In the genomic region with DNA sequence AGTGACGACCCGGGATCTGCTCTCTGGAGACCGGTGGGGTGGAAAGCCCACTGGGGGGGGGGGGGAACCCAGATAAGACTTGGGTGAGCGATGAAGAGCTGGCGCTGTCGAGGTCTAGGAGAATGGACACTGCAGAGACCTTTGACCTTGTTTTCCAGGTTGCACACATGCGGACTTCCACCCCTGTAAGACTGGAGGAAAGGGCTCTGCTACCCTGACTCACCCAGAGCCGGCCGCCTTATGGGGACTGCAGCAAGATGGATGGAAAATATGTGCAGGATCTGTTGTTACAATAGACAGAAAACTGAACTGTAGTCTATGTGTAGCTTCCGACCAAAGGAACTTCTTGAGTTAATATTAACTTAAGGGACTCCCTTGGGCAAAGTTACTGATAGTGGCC, we compare ENCODE assay signal across 8 mouse cellular contexts. TPM values are rescaled to one million over a fixed set of nuclear protein-coding genes. Genes with fewer than 3 reads are reported as not detected.
A peak's percentile ranks its signal among the peaks of the same experiment; 100 is the strongest.
DNase-seq lines count a peak whose midpoint lies in the region; ATAC-seq and TF ChIP-seq lines count a peak whose summit lies in the region.

No protein-coding gene starts in this region.

- no peaks in the 10 kb centered on the region for H3K27me3 ChIP-seq in Patski
- H3K27me3 ChIP-seq in forebrain, embryonic 11.5 days (ENCODE audit: control insufficient read depth, insufficient read depth, low read length) = no peaks in the 10 kb centered on the region
- H3K27me3 ChIP-seq in liver, embryonic 11.5 days (replicated peaks; ENCODE audit: control insufficient read depth, insufficient read depth, low read length) = no peaks in the 10 kb centered on the region

- H3K36me3 ChIP-seq in forebrain, embryonic 11.5 days (ENCODE audit: control insufficient read depth, insufficient read depth, low read length) = no peaks in the 10 kb centered on the region; the same call in 1 of the 2 replicates
- H3K36me3 ChIP-seq in liver, embryonic 11.5 days (ENCODE audit: control insufficient read depth, insufficient read depth, low read length) = no peaks in the 10 kb centered on the region

- H3K9me3 ChIP-seq in forebrain, embryonic 11.5 days (ENCODE audit: control insufficient read depth, low read length) = no peaks in the 10 kb centered on the region
- H3K9me3 ChIP-seq in liver, embryonic 11.5 days (ENCODE audit: control insufficient read depth, low read length) = no peaks in the 10 kb centered on the region

- CTCF ChIA-PET in Patski (lab: Charles Lee) = no interaction called here

- H3K4me2 ChIP-seq in forebrain, embryonic 11.5 days (ENCODE audit: low read depth, low read length, severe bottlenecking) = peak overlapping the region; percentile 70
- peak overlapping the region; percentile 88 for H3K4me2 ChIP-seq in liver, embryonic 11.5 days

- peak; percentile 11 for ATAC-seq in Patski
- peak; percentile 68 for ATAC-seq in forebrain, embryonic 11.5 days (replicated peaks; ENCODE audit: low FRiP score)
- ATAC-seq in liver, embryonic 11.5 days (replicated peaks; ENCODE audit: low FRiP score) = no peak; the same call in 1 of the 2 replicates

- peak in 1 of 2 experiments; percentile 34 for DNase-seq in layer of hippocampus, adult 2 months (ENCODE audit: low spot score in 2 of 2)
- DNase-seq in layer of hippocampus, adult 18-20 months (ENCODE audit: low spot score in 2 of 2) = no peak
- no peak for DNase-seq in Patski (ENCODE audit: low read depth, low spot score)
- no peak for DNase-seq in forebrain, embryonic 11.5 days (ENCODE audit: low spot score)
- DNase-seq in liver, embryonic 11.5 days (ENCODE audit: low spot score) = no peak
- peak; percentile 89 for DNase-seq in yolk sac, embryonic 10.5 days (ENCODE audit: low spot score)
- DNase-seq in natural killer cell, adult 2 months (ENCODE audit: low spot score in 2 of 2) = no peak
- DNase-seq in cerebellum, adult 11 months = no peak

- H3K4me1 ChIP-seq in forebrain, embryonic 11.5 days (replicated peaks; ENCODE audit: control insufficient read depth, insufficient read depth, low read length) = peaks cover 2% of the 10 kb centered on the region; the same call in 1 of the 2 replicates
- peaks cover 21% of the 10 kb centered on the region for H3K4me1 ChIP-seq in liver, embryonic 11.5 days (replicated peaks; ENCODE audit: control insufficient read depth, insufficient read depth, low read length)

- WGBS in forebrain, embryonic 11.5 days = 0% methylated on average over 9 of the region's 10 CpGs
- WGBS in liver, embryonic 11.5 days = 0% methylated on average over 10 of the region's 10 CpGs

- H3K9ac ChIP-seq in forebrain, embryonic 11.5 days (ENCODE audit: low read length) = peak overlapping the region; percentile 91
- H3K9ac ChIP-seq in liver, embryonic 11.5 days (ENCODE audit: low read depth, low read length) = peak overlapping the region; percentile 93

- TF ChIP-seq CTCF in layer of hippocampus, adult 2 months (conservative IDR thresholded peaks at IDR 0.05) = no peak
- TF ChIP-seq CTCF in Patski (IDR thresholded peaks at IDR 0.05) = no peak

- POLR2A ChIA-PET in Patski (lab: Charles Lee) = interaction anchor here (0.6 to 4.0 kb wide), 6 partner anchors 9 to 107 kb away, joined by 3 to 25 read pairs (median 6); partner anchors contain the start of genes Mrm1, Myo19 and Pigw

- peak overlapping the region; percentile 96 for H3K4me3 ChIP-seq in layer of hippocampus, adult 2 months
- peak overlapping the region; percentile 64 for H3K4me3 ChIP-seq in forebrain, embryonic 11.5 days (ENCODE audit: low read depth, low read length)
- peak overlapping the region; percentile 79 for H3K4me3 ChIP-seq in liver, embryonic 11.5 days (ENCODE audit: low read depth, low read length)

- in situ Hi-C loops in Patski (cut with MboI; ENCODE audit: low pct_unique_long_range_greater_than_20kb) = no loop called here

- peak overlapping the region; percentile 100 for H3K27ac ChIP-seq in layer of hippocampus, adult 2 months
- H3K27ac ChIP-seq in forebrain, embryonic 11.5 days (ENCODE audit: low read depth, low read length) = peak overlapping the region; percentile 98
- peak overlapping the region; percentile 99 for H3K27ac ChIP-seq in liver, embryonic 11.5 days (ENCODE audit: low read depth, low read length)

RNA-seq across cellular contexts. Expression of gene Ggnbp2, which starts 0.4 kb away (rescaled TPM):
- total RNA-seq in layer of hippocampus, adult 2 months (2021) = 10 to 100 TPM; 87.7 to 92.2 TPM
- 10 to 100 TPM; 80.6 to 88.2 TPM for total RNA-seq in layer of hippocampus, adult 18-20 months (2021)
- 100 TPM for polyA plus RNA-seq in Patski (2021)
- 68.3 and 68.7 TPM in 2 replicates for polyA plus RNA-seq in forebrain, embryonic 11.5 days (2014; fragmentation: Nextera tagmentation; extraction: Ambion mirVana)
- 78.0 and 80.2 TPM in 2 replicates for polyA plus RNA-seq in liver, embryonic 11.5 days (2014; fragmentation: Nextera tagmentation; extraction: Ambion mirVana)

RNA-seq across cellular contexts. Expression of gene Myo19, which starts 8.9 kb away (rescaled TPM):
- 10 to 100 TPM in 1 of 2 experiments, 1 to 10 TPM in 1; 8.9 to 11.5 TPM for total RNA-seq in layer of hippocampus, adult 2 months (2021)
- 1 to 10 TPM; 7.4 to 7.9 TPM for total RNA-seq in layer of hippocampus, adult 18-20 months (2021)
- 27.3 TPM for polyA plus RNA-seq in Patski (2021)
- polyA plus RNA-seq in forebrain, embryonic 11.5 days (2014; fragmentation: Nextera tagmentation; extraction: Ambion mirVana) = 11.8 and 13.6 TPM in 2 replicates
- 10.3 and 12.4 TPM in 2 replicates for polyA plus RNA-seq in liver, embryonic 11.5 days (2014; fragmentation: Nextera tagmentation; extraction: Ambion mirVana)

RNA-seq across cellular contexts. Expression of gene Pigw, which starts 9.0 kb away (rescaled TPM):
- 1 to 10 TPM; 7.4 to 7.5 TPM for total RNA-seq in layer of hippocampus, adult 2 months (2021)
- 1 to 10 TPM; 7.1 to 7.5 TPM for total RNA-seq in layer of hippocampus, adult 18-20 months (2021)
- polyA plus RNA-seq in Patski (2021) = 12.2 TPM
- polyA plus RNA-seq in forebrain, embryonic 11.5 days (2014; fragmentation: Nextera tagmentation; extraction: Ambion mirVana) = 3.7 and 3.9 TPM in 2 replicates
- 4.4 and 5.0 TPM in 2 replicates for polyA plus RNA-seq in liver, embryonic 11.5 days (2014; fragmentation: Nextera tagmentation; extraction: Ambion mirVana)

RNA-seq across cellular contexts. Expression of gene Dhrs11, which starts 42.3 kb away (rescaled TPM):
- 1 to 10 TPM; 6.2 TPM for total RNA-seq in layer of hippocampus, adult 2 months (2021)
- 1 to 10 TPM; 5.3 to 5.8 TPM for total RNA-seq in layer of hippocampus, adult 18-20 months (2021)
- polyA plus RNA-seq in Patski (2021) = 33.2 TPM
- 12.6 TPM in 2 replicates for polyA plus RNA-seq in forebrain, embryonic 11.5 days (2014; fragmentation: Nextera tagmentation; extraction: Ambion mirVana)
- 115 and 119 TPM in 2 replicates for polyA plus RNA-seq in liver, embryonic 11.5 days (2014; fragmentation: Nextera tagmentation; extraction: Ambion mirVana)

RNA-seq across cellular contexts. Expression of gene Znhit3, which starts 45.1 kb away (rescaled TPM):
- total RNA-seq in layer of hippocampus, adult 2 months (2021) = 10 to 100 TPM; 30.7 to 32.1 TPM
- total RNA-seq in layer of hippocampus, adult 18-20 months (2021) = 10 to 100 TPM; 29.3 to 30.0 TPM
- 18.7 TPM for polyA plus RNA-seq in Patski (2021)
- 70.0 and 78.2 TPM in 2 replicates for polyA plus RNA-seq in forebrain, embryonic 11.5 days (2014; fragmentation: Nextera tagmentation; extraction: Ambion mirVana)
- 85.8 and 91.9 TPM in 2 replicates for polyA plus RNA-seq in liver, embryonic 11.5 days (2014; fragmentation: Nextera tagmentation; extraction: Ambion mirVana)
